Mouse (Mus musculus): ENCODE data around the gene Opn1sw. TPM values are rescaled to one million over a fixed set of nuclear protein-coding genes. Genes with fewer than 3 reads are reported as not detected.

Opn1sw gene
- total and polyA plus RNA-seq, 3 experiments = 0.04 TPM; not detected in 2

DNA sequence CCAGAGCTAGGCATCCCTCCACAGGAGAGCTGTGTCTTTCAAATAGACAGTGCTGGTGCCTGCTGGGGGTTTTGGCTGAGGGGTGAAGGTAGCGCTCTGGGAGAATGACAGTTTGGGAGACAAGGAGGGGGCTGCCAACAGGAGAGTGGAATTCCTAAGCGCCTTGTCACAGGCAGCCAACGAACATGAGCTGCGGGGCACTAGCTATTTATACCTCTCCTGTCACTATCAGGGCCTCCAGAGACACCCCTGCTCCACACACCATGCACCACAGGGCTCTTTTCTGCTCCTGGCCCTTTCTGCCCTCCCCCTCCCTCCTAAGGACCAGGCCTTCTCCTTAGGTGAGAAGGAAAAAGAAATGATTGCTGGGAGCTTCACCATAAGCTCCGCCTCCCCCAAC is 43.2 kb upstream of the Opn1sw start:
- no peak overlapping the region for H3K27ac ChIP-seq (ENCODE audit: control insufficient read depth, low read depth, low read length)
- no peaks in the 10 kb centered on the region for H3K79me2 ChIP-seq (ENCODE audit: control insufficient read depth, insufficient read depth, low read length, poor library complexity)
- TF ChIP-seq MYB (IDR thresholded peaks at IDR 0.05; ENCODE audit: low read depth, low read length) = no peak
- no peak for TF ChIP-seq MYC (IDR thresholded peaks at IDR 0.05; ENCODE audit: low read depth, low read length)
- TF ChIP-seq ETS1 (IDR thresholded peaks at IDR 0.05; ENCODE audit: low read depth, low read length) = no peak
- no peak for TF ChIP-seq BHLHE40 (IDR thresholded peaks at IDR 0.05; ENCODE audit: borderline replicate concordance, low read depth, low read length)
- TF ChIP-seq ZC3H11A (IDR thresholded peaks at IDR 0.05; ENCODE audit: low read depth, low read length) = no peak
- TF ChIP-seq ZNF384 (IDR thresholded peaks at IDR 0.05; ENCODE audit: low read depth, low read length) = no peak
- no peak for TF ChIP-seq POLR2AphosphoS2 (IDR thresholded peaks at IDR 0.05; ENCODE audit: low read length)
- TF ChIP-seq ELF1 (IDR thresholded peaks at IDR 0.05; ENCODE audit: low read depth, low read length) = no peak
- TF ChIP-seq RAD21 (IDR thresholded peaks at IDR 0.05; ENCODE audit: low read depth, low read length) = no peak
- no peaks in the 10 kb centered on the region for H3K9me3 ChIP-seq (replicated peaks; ENCODE audit: insufficient read depth, low read length)
- H3K4me3 ChIP-seq (ENCODE audit: control insufficient read depth in 1 of 2, insufficient read depth in 1 of 2, low read depth in 2 of 2, low read length in 2 of 2) = no peak overlapping the region
- H3K36me3 ChIP-seq (ENCODE audit: control insufficient read depth in 1 of 2, insufficient read depth in 2 of 2, low read length in 2 of 2) = peaks cover 0 to 3% of the 10 kb centered on the region in 2 experiments; a peak in 1 of 4 replicates
- H3K4me1 ChIP-seq (ENCODE audit: control insufficient read depth in 1 of 2, insufficient read depth in 2 of 2, low read length in 2 of 2) = peaks cover 0 to 28% of the 10 kb centered on the region in 2 experiments; a peak in 3 of 4 replicates
- DNase-seq (ENCODE audit: low read depth, low spot score) = no peak
- no peak overlapping the region for H3K9ac ChIP-seq (ENCODE audit: control insufficient read depth, low read depth, low read length, poor library complexity, severe bottlenecking)
- no peaks in the 10 kb centered on the region for H3K27me3 ChIP-seq (ENCODE audit: control insufficient read depth in 1 of 2, insufficient read depth in 2 of 2, low read length in 2 of 2)

DNA sequence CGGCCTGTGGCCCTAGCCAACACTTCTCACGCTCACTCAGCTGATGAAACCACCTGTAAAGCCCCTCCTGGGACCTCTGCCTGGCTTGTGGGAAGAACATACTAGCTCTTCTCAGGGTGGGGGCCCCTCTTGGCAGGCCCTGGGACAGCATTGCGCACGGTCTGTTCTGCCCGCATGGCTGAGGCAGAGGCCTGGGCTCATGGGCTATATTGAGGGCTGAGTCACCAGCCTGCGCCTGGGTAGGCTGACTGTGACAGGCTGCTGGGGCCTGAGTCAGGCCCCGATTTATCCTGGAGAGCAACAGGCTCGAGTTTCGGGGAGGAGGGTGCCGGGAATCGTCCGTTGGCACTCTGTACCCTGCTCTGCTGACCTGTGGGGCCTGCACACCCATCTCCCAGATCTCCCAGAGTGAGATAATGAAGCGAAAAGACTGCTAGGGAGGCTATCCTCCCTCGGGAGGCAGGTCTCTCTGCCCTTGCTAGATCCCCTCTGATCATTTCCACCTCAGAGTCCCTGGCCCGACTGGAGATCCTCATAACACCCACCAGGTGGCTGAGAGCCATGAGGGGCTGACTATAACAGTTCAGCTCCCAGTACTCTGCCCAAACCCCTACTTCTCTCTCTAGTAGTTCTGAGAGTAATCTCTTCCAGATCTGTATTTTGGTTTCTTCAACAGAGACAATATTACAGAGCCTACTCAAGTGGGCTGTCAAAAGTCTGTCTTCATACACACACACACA is 42.6 kb upstream of the Opn1sw start:
- Histone ChIP-seq H3K79me2 (ENCODE audit: control insufficient read depth, insufficient read depth, low read length, poor library complexity) (no peaks in the 10 kb centered on the region), H3K4me1 (ENCODE audit: control insufficient read depth in 1 of 2, insufficient read depth in 2 of 2, low read length in 2 of 2) (peaks cover 0 to 24% of the 10 kb centered on the region in 2 experiments; a peak in 3 of 4 replicates)
- no peak for DNase-seq (ENCODE audit: low read depth, low spot score)

More for the DNA sequence above, 42.6 kb upstream of the Opn1sw start:
- Histone ChIP-seq H3K27ac (ENCODE audit: control insufficient read depth, low read depth, low read length) (no peak overlapping the region), H3K4me3 (ENCODE audit: control insufficient read depth in 1 of 2, insufficient read depth in 1 of 2, low read depth in 2 of 2, low read length in 2 of 2) (no peak overlapping the region), H3K9me3 (replicated peaks; ENCODE audit: insufficient read depth, low read length) (no peaks in the 10 kb centered on the region), H3K27me3 (ENCODE audit: control insufficient read depth in 1 of 2, insufficient read depth in 2 of 2, low read length in 2 of 2) (no peaks in the 10 kb centered on the region), H3K9ac (ENCODE audit: control insufficient read depth, low read depth, low read length, poor library complexity, severe bottlenecking) (peak overlapping the region; percentile 10; the same call in 1 of the 2 replicates), H3K36me3 (ENCODE audit: control insufficient read depth in 1 of 2, insufficient read depth in 2 of 2, low read length in 2 of 2) (peaks cover 0 to 3% of the 10 kb centered on the region in 2 experiments; a peak in 1 of 4 replicates)
- TF ChIP-seq RCOR1 (IDR thresholded peaks at IDR 0.05; ENCODE audit: low read depth, low read length) = no peak
- no peak for TF ChIP-seq NRF1 (IDR thresholded peaks at IDR 0.05; ENCODE audit: insufficient read depth, low read depth, low read length, poor library complexity, severe bottlenecking)
- no peak for TF ChIP-seq SMC3 (IDR thresholded peaks at IDR 0.05; ENCODE audit: low read depth, low read length)
- no peak for TF ChIP-seq MAX (IDR thresholded peaks at IDR 0.05; ENCODE audit: low read length)
- no peak for TF ChIP-seq CHD1 (IDR thresholded peaks at IDR 0.05; ENCODE audit: low read depth, low read length)
- no peak for TF ChIP-seq MEF2A (IDR thresholded peaks at IDR 0.05; ENCODE audit: extremely low read depth, insufficient replicate concordance, low read depth, low read length, poor library complexity, severe bottlenecking)
- no peak for TF ChIP-seq MXI1 (IDR thresholded peaks at IDR 0.05; ENCODE audit: low read depth, low read length)
- TF ChIP-seq UBTF (IDR thresholded peaks at IDR 0.05; ENCODE audit: borderline replicate concordance, insufficient read depth, low read depth, low read length) = no peak
- no peak for TF ChIP-seq HCFC1 (IDR thresholded peaks at IDR 0.05; ENCODE audit: low read depth, low read length)
- no peak for TF ChIP-seq MYC (IDR thresholded peaks at IDR 0.05; ENCODE audit: low read depth, low read length)
- no peak for TF ChIP-seq ZMIZ1 (IDR thresholded peaks at IDR 0.05; ENCODE audit: low read depth, low read length)
- TF ChIP-seq E2F4 (IDR thresholded peaks at IDR 0.05; ENCODE audit: borderline replicate concordance, low read depth, low read length) = no peak
- TF ChIP-seq USF2 (IDR thresholded peaks at IDR 0.05; ENCODE audit: borderline replicate concordance in 1 of 2, insufficient read depth in 1 of 2, low read depth in 1 of 2, low read length in 2 of 2) = no peak
- no peak for TF ChIP-seq ELF1 (IDR thresholded peaks at IDR 0.05; ENCODE audit: low read depth, low read length)
- TF ChIP-seq ZC3H11A (IDR thresholded peaks at IDR 0.05; ENCODE audit: low read depth, low read length) = no peak
- TF ChIP-seq USF1 (IDR thresholded peaks at IDR 0.05; ENCODE audit: low read depth, low read length) = no peak
- no peak for TF ChIP-seq TCF12 (IDR thresholded peaks at IDR 0.05; ENCODE audit: low read depth, low read length)
- TF ChIP-seq BHLHE40 (IDR thresholded peaks at IDR 0.05; ENCODE audit: borderline replicate concordance, low read depth, low read length) = no peak
- TF ChIP-seq MAZ (IDR thresholded peaks at IDR 0.05; ENCODE audit: low read depth, low read length) = no peak
- no peak for TF ChIP-seq ZNF384 (IDR thresholded peaks at IDR 0.05; ENCODE audit: low read depth, low read length)

Data from MEL (cell line).